Mouse (Mus musculus): ENCODE measurements around the gene Tmem141.

DNA sequence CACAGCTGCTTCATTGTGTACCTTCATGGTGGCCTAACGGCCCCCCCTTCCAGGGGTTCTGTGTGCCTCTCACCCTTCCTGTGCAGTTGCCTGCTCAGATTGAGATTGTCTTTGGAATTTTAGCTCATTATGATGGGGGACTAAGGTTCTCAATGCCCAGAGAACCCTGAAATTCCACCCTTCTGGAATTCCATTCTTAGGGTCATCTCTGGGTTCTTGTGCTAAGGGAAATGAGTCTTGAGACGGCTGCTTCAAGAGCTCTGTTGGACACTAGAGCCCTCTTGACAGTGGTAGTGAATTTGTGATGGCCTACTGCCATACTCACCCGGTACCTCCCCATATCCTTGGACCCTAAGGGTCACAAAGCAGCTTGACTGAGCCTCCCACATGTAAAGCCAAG lies 4.2 kb downstream of the Tmem141 start, which contains the start of gene Ccdc183:
- TF ChIP-seq CTCF (IDR thresholded peaks at IDR 0.05; ENCODE audit: borderline replicate concordance, insufficient read depth, low read length) (no peak), POLR2A (IDR thresholded peaks at IDR 0.05; ENCODE audit: low read depth, low read length) (no peak)

Data from embryonic fibroblast, embryonic 13.5 days (primary cell).